Mouse (Mus musculus) mouse embryonic stem cell (cell line): ENCODE data around the gene Il2rg.

ENCODE experiments used
- in situ Hi-C, 2 experiments: fragments of 300-500 bp; cut with MboI; formaldehyde crosslinking; loops; 1 replicate in 1 of 2; 3 replicates in 1 of 2; pipeline ENCODE4 v1.14.3; 2019 to 2020; ENCODE audit warnings: low sequenced_read_pairs in 2 of 2, low pct_unique_long_range_greater_than_20kb in 1 of 2, mixed read lengths in 1 of 2; ENCODE audit not compliant: unreplicated experiment in 1 of 2

The Il2rg gene

GRCm38 (mm10) chrX:101268755-101269124 lies 685 bp upstream of the Il2rg start, which contains the start of gene Gm20489:
TSS of gene Gm20489 (minus strand) at chrX:101269023.
- in situ Hi-C loops, result no loop called here

GRCm38 (mm10) chrX:101266631-101267030 lies 1.4 kb downstream of the Il2rg start:
- in situ Hi-C loops, result no loop called here

- in situ Hi-C loops, result no loop called here
Measured at GRCm38 (mm10) chrX:101263892-101264291, 4.2 kb downstream of the Il2rg start, which contains the start of gene Gm614. TSS of gene Gm614 (minus strand) at chrX:101263992.

GRCm38 (mm10) chrX:101260441-101261325 lies 7.4 kb downstream of the Il2rg start:
- in situ Hi-C loops, result no loop called here

GRCm38 (mm10) chrX:101256603-101257002 lies 11.5 kb downstream of the Il2rg start:
- in situ Hi-C loops, result no loop called here

- in situ Hi-C loops, result no loop called here
Measured at GRCm38 (mm10) chrX:101254740-101255139, 13.3 kb downstream of the Il2rg start.

GRCm38 (mm10) chrX:101253952-101254729 lies 13.9 kb downstream of the Il2rg start, which contains the start of gene Foxo4:
TSS of gene Foxo4 (plus strand) at chrX:101254528.
- in situ Hi-C loops, result no loop called here

- in situ Hi-C loops, result no loop called here
Measured at GRCm38 (mm10) chrX:101245011-101245410, 23.0 kb downstream of the Il2rg start.

GRCm38 (mm10) chrX:101222796-101223162 lies 45.3 kb downstream of the Il2rg start:
- in situ Hi-C loops, result no loop called here

GRCm38 (mm10) chrX:101221834-101222795 lies 45.9 kb downstream of the Il2rg start, which contains the start of gene Snx12:
TSS of gene Snx12 (minus strand) at chrX:101222563.
- in situ Hi-C loops, result no loop called here
